Mouse (Mus musculus): Measurements from ENCODE around the gene Sntb2. TPM values are rescaled to one million over a fixed set of nuclear protein-coding genes. Genes with fewer than 3 reads are reported as not detected.
"Not testable (repeated sequence)": the region's sequence is repeated elsewhere in the genome, so short reads cannot be mapped to it uniquely, and the experiment has no call there.

The Sntb2 gene
- total RNA-seq, 2 experiments from 2014 or later, result 7.4 to 8.7 TPM

- DNase-seq (ENCODE audit: low spot score in 2 of 2), result peak; percentile 99
Observed at GRCm38 (mm10) chr8:107030650-107031576, 95.4 kb downstream of the Sntb2 start, which contains the start of gene Vps4a. Vps4a (plus strand) TSS chr8:107031222.

GRCm38 (mm10) chr8:107031577-107032090, 96.1 kb downstream of the Sntb2 start:
- no peak for DNase-seq (ENCODE audit: low spot score in 2 of 2)

- DNase-seq (ENCODE audit: low spot score in 2 of 2), result not testable (repeated sequence)
Observed at GRCm38 (mm10) chr8:107033609-107034008, 98.1 kb downstream of the Sntb2 start.

- DNase-seq (ENCODE audit: low spot score in 2 of 2), result no peak
Observed at GRCm38 (mm10) chr8:107035641-107036040, 100.1 kb downstream of the Sntb2 start.

GRCm38 (mm10) chr8:107036626-107037025, 101.1 kb downstream of the Sntb2 start:
- DNase-seq (ENCODE audit: low spot score in 2 of 2), result no peak

GRCm38 (mm10) chr8:107040632-107041031, 105.1 kb downstream of the Sntb2 start:
- no peak for DNase-seq (ENCODE audit: low spot score in 2 of 2)

GRCm38 (mm10) chr8:107045478-107045877, 109.9 kb downstream of the Sntb2 start:
- DNase-seq (ENCODE audit: low spot score in 2 of 2), result no peak

- DNase-seq (ENCODE audit: low spot score in 2 of 2), result no peak
Observed at GRCm38 (mm10) chr8:107046976-107047375, 111.4 kb downstream of the Sntb2 start.

- peak; percentile 84 to 86 for DNase-seq (ENCODE audit: low spot score in 2 of 2)
Observed at GRCm38 (mm10) chr8:107048061-107048941, 112.8 kb downstream of the Sntb2 start, which contains the start of gene Pdf. Pdf (minus strand) TSS chr8:107048614.

GRCm38 (mm10) chr8:107049480-107049879, 113.9 kb downstream of the Sntb2 start:
- DNase-seq (ENCODE audit: low spot score in 2 of 2), result no peak

- DNase-seq (ENCODE audit: low spot score in 2 of 2), result no peak
Observed at GRCm38 (mm10) chr8:107052046-107052445, 116.5 kb downstream of the Sntb2 start.

- DNase-seq (ENCODE audit: low spot score in 2 of 2), result peak; percentile 94 to 95
Observed at GRCm38 (mm10) chr8:107056076-107056972, 120.8 kb downstream of the Sntb2 start, which contains the start of the genes Cog8 and Nip7. Cog8 (minus strand) TSS chr8:107056689. Nip7 (plus strand) TSS chr8:107056877.

- DNase-seq (ENCODE audit: low spot score in 2 of 2), result no peak
Observed at GRCm38 (mm10) chr8:107056973-107057369, 121.4 kb downstream of the Sntb2 start.

GRCm38 (mm10) chr8:107062613-107063012, 127.1 kb downstream of the Sntb2 start:
- no peak for DNase-seq (ENCODE audit: low spot score in 2 of 2)

- no peak for DNase-seq (ENCODE audit: low spot score in 2 of 2)
Observed at GRCm38 (mm10) chr8:107065511-107066496, 130.3 kb downstream of the Sntb2 start, which contains the start of gene Tmed6. Tmed6 (minus strand) TSS chr8:107065644.
